Mouse (Mus musculus) stomach, postnatal 0 days (tissue): ENCODE measurements at regions not wholly inside any gene's neighbourhood (a gene's known extent, or its start where the extent isn't known, plus 50 kb on each side); places are given as distances from the start of the nearest gene placed in this dataset.
A peak's percentile ranks its signal among the peaks of the same experiment; 100 is the strongest.

Source experiments
- ATAC-seq: fragments of 200-750 bp; cut with Nextera tagmentation; 2 replicates; pipeline ENCODE4 v1.8.0; 2017; ENCODE audit not compliant: low FRiP score, low TSS enrichment
- DNase-seq: peaks from one replicate; pipeline ENCODE4 v3.0.0-alpha.2; 2016; ENCODE audit warnings: low spot score
- H3K27ac ChIP-seq: fragments of 300-500 bp; sonication (generic); replicated peaks from 2 replicates; pipeline ENCODE4 v1.5.1; 2014; ENCODE audit warnings: mild to moderate bottlenecking, control low read depth
- H3K27me3 ChIP-seq: fragments of 300-500 bp; sonication (generic); 2 replicates; pipeline ENCODE4 v1.6.1; 2014; ENCODE audit warnings: low read length; ENCODE audit not compliant: control insufficient read depth, insufficient read depth
- H3K36me3 ChIP-seq: fragments of 300-500 bp; sonication (generic); 2 replicates; pipeline ENCODE4 v1.6.1; 2014; ENCODE audit warnings: low read length, mixed read lengths; ENCODE audit not compliant: control insufficient read depth, insufficient read depth
- H3K4me1 ChIP-seq: fragments of 300-500 bp; sonication (generic); replicated peaks from 2 replicates; pipeline ENCODE4 v1.6.1; 2014; ENCODE audit warnings: antibody characterized with exemption; ENCODE audit not compliant: control insufficient read depth, insufficient read depth
- H3K4me2 ChIP-seq: fragments of 300-500 bp; sonication (generic); replicated peaks from 2 replicates; pipeline ENCODE4 v1.6.1; 2014; ENCODE audit warnings: low read depth, mild to moderate bottlenecking, control low read depth, moderate library complexity
- H3K4me3 ChIP-seq: fragments of 300-500 bp; sonication (generic); 2 replicates; pipeline ENCODE4 v1.5.1; 2014; ENCODE audit warnings: low read depth, low read length, control low read depth
- H3K9ac ChIP-seq: fragments of 300-500 bp; sonication (generic); 2 replicates; pipeline ENCODE4 v1.6.1; 2014; ENCODE audit warnings: mild to moderate bottlenecking, low read length, control low read depth, mixed read lengths
- H3K9me3 ChIP-seq: fragments of 300-500 bp; sonication (generic); 2 replicates; pipeline ENCODE4 v1.6.1; 2016; ENCODE audit warnings: low read length; ENCODE audit not compliant: control insufficient read depth
- CTCF ChIP-seq: IDR thresholded peaks from 2 replicates; pipeline ENCODE4 v1.5.1; 2016; ENCODE audit warnings: antibody characterized with exemption, low read depth, mild to moderate bottlenecking, moderate library complexity
- EP300 ChIP-seq: optimal IDR thresholded peaks from 2 replicates; pipeline ENCODE3; 2016; ENCODE audit warnings: antibody characterized with exemption
- WGBS: fragments of 180-500 bp; shearing (Covaris S2); extraction: QIAGEN DNeasy Blood & Tissue Kit; methylation state at CpG from one replicate; pipeline ENCODE4 v1.1.7; 2014; 5-methylcytosine and 5-hydroxymethylcytosine counted together

DNA sequence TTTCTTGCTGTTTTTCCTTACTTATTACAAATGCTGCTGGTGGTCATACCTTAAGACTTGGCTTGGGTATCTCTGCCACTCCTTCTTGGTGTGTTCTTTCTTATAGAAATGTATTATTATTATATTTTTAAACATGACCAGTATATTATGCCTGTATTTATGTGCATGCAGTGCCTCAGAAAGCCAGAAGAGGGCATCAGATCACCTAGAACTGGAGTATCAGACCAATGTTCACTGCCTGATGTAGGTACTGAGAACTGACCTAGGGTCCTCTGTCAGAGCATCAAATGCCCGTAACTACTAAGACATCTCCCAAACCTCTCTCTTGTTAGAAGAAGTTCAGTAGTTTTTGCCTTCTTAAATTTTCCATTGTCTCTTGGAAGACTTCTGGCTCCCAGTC is 380.7 kb downstream of the Zfp619 start:
- H3K9me3 ChIP-seq = no peaks in the 10 kb centered on the region
- 92% methylated on average over 1 of the region's 1 CpGs for WGBS
- no peaks in the 10 kb centered on the region for H3K36me3 ChIP-seq
- ATAC-seq (no peak), DNase-seq (no peak)
- no peak for TF ChIP-seq EP300
- TF ChIP-seq CTCF = peak; percentile 10; the same call in 1 of the 2 replicates
- H3K4me2 ChIP-seq = no peak overlapping the region
- H3K9ac ChIP-seq = no peak overlapping the region
- no peaks in the 10 kb centered on the region for H3K4me1 ChIP-seq
- no peak overlapping the region for H3K4me3 ChIP-seq
- no peaks in the 10 kb centered on the region for H3K27me3 ChIP-seq
- H3K27ac ChIP-seq = no peak overlapping the region

DNA sequence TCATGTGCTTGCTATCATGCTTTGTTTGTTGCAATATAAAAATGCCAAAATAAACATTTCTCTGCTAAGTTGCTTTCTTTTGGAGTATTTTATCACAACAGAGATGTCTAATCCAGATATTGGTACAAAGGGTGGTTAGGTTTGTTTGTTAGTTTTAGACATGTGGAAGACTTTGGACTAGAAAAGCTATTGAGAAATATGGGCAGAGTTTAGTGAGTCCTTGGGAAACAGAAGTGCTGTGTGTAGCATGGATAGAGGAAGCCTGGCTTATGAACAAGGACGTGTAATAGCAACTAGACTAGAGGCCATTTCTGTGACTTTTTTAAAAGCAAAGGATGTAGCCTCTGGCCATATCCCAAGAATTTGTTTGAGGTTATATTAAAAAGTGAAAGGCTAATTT is 416.4 kb downstream of the Zfp619 start:
- DNase-seq (no peak), ATAC-seq (no peak)
- no peak overlapping the region for H3K4me2 ChIP-seq
- no peaks in the 10 kb centered on the region for H3K36me3 ChIP-seq
- no peak overlapping the region for H3K27ac ChIP-seq
- no peak for TF ChIP-seq EP300
- TF ChIP-seq CTCF = no peak
- no peak overlapping the region for H3K9ac ChIP-seq
- H3K9me3 ChIP-seq = no peaks in the 10 kb centered on the region
- H3K27me3 ChIP-seq = no peaks in the 10 kb centered on the region
- H3K4me3 ChIP-seq = no peak overlapping the region
- no peaks in the 10 kb centered on the region for H3K4me1 ChIP-seq
- 71% methylated on average over 1 of the region's 1 CpGs for WGBS

DNA sequence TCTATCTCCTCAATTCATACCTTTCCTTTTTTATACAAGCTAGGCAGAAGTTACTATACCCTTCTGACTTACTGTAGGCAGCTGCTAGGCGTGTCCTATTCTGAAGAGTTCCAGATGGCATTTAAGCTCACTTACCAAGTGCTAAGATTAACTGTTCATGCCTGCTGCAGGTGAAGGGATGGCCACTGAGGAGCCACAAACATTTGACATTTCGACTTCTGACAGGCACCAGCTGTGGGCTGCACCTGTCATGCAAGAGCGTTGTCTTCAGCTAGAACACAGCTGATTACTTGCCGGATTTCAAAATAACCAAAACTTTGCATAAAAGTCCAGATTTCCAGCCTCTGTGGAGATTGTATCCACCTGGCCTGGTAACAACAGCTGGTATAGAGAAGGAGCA is 419.7 kb downstream of the Zfp619 start:
- no peaks in the 10 kb centered on the region for H3K9me3 ChIP-seq
- DNase-seq (no peak), ATAC-seq (no peak)
- H3K36me3 ChIP-seq = no peaks in the 10 kb centered on the region
- no peak overlapping the region for H3K9ac ChIP-seq
- H3K27ac ChIP-seq = no peak overlapping the region
- no peak overlapping the region for H3K4me2 ChIP-seq
- no peak overlapping the region for H3K4me3 ChIP-seq
- no peaks in the 10 kb centered on the region for H3K4me1 ChIP-seq
- 54% methylated on average over 4 of the region's 4 CpGs for WGBS
- no peaks in the 10 kb centered on the region for H3K27me3 ChIP-seq
- TF ChIP-seq EP300 (no peak), CTCF (no peak)

DNA sequence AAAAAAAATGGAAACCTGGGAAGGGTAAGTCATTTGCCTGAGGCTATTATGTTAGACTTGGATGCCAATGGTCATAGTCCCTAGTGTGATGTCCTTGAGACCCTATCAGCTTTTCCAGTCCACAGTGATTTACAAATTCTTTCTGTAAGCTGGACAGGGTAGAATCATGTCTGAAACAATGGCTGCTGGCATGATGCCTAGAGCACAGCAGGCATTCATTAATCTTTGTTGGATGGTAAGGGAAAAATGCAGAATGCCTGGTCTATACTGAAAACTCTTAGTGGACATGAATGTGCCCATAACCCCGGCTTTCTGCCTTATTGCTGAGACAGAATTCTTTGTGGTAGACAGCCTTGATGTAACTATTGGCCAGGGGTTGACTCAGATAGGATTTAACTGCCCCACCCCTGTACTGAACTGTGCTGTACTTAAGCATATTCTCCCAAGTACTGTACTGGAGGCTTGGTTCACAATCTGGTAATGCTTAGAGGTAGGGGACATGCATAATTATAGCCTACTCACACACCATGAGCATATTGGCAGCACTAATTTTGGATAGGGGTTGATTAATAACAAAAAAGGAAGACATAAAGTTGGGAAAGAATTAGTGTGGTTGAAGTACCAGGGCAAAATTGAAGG is 424.8 kb downstream of the Zfp619 start:
- H3K4me1 ChIP-seq = no peaks in the 10 kb centered on the region
- H3K9ac ChIP-seq = no peak overlapping the region
- H3K27ac ChIP-seq = no peak overlapping the region
- no peak for TF ChIP-seq EP300
- TF ChIP-seq CTCF = no peak
- no peaks in the 10 kb centered on the region for H3K36me3 ChIP-seq
- DNase-seq (no peak), ATAC-seq (no peak)
- no peak overlapping the region for H3K4me3 ChIP-seq
- no peaks in the 10 kb centered on the region for H3K27me3 ChIP-seq
- H3K4me2 ChIP-seq = no peak overlapping the region
- no peaks in the 10 kb centered on the region for H3K9me3 ChIP-seq
- 53% methylated on average over 1 of the region's 1 CpGs for WGBS

DNA sequence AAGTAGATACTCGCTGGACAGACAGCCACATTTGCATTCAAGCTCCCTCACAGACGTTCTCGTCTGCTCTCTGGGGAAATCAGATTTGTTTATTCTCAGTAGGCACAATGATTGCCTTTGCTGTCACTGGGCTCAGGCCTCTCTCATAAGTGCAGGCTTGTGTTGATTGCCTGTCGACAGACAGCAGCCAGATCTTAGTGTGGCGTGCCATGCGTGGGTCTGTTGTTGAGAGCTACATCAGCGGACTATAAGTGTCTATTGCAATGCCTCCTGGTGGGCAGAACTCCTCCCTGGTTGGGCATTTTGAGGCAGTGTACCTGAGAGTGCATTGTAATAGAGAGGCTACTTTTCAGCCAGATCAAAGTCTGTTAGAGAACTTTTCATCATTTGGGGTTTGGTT is 436.5 kb downstream of the Zfp619 start:
- H3K9ac ChIP-seq = no peak overlapping the region
- DNase-seq (no peak), ATAC-seq (no peak)
- H3K36me3 ChIP-seq = no peaks in the 10 kb centered on the region
- TF ChIP-seq CTCF = no peak
- TF ChIP-seq EP300 = no peak
- no peak overlapping the region for H3K4me3 ChIP-seq
- WGBS = 28% methylated on average over 7 of the region's 7 CpGs
- H3K4me2 ChIP-seq = no peak overlapping the region
- H3K27ac ChIP-seq = no peak overlapping the region
- H3K9me3 ChIP-seq = no peaks in the 10 kb centered on the region
- no peaks in the 10 kb centered on the region for H3K4me1 ChIP-seq
- no peaks in the 10 kb centered on the region for H3K27me3 ChIP-seq

DNA sequence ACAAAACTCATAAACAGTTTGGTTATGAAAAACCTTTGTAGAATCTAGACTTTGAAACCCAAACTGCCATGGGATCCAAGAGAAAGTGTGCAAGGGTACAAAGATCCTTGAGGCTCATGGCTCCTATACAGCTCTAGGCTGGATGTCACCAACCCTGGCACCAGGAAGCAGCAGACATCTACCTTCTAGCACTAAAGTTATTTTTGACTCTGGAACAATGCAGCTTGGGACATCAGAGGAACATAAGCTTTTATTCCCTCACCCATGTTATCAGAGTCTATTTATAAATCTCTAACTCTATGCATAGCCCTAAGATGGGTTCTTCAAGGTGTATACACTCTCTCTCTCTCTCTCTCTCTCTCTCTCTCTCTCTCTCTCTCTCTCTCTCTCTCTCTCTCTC is 437.4 kb downstream of the Zfp619 start:
- H3K4me3 ChIP-seq = no peak overlapping the region

More for the DNA sequence above, 437.4 kb downstream of the Zfp619 start:
- no peaks in the 10 kb centered on the region for H3K36me3 ChIP-seq
- TF ChIP-seq EP300 (no peak), CTCF (no peak)
- no peak for ATAC-seq
- DNase-seq = no peak
- H3K9ac ChIP-seq = no peak overlapping the region
- no peak overlapping the region for H3K27ac ChIP-seq
- H3K9me3 ChIP-seq = no peaks in the 10 kb centered on the region
- no peaks in the 10 kb centered on the region for H3K27me3 ChIP-seq
- H3K4me1 ChIP-seq = no peaks in the 10 kb centered on the region
- no peak overlapping the region for H3K4me2 ChIP-seq
